Comparison of ENCODE assay signal across 8 mouse cellular contexts in the genomic region with DNA sequence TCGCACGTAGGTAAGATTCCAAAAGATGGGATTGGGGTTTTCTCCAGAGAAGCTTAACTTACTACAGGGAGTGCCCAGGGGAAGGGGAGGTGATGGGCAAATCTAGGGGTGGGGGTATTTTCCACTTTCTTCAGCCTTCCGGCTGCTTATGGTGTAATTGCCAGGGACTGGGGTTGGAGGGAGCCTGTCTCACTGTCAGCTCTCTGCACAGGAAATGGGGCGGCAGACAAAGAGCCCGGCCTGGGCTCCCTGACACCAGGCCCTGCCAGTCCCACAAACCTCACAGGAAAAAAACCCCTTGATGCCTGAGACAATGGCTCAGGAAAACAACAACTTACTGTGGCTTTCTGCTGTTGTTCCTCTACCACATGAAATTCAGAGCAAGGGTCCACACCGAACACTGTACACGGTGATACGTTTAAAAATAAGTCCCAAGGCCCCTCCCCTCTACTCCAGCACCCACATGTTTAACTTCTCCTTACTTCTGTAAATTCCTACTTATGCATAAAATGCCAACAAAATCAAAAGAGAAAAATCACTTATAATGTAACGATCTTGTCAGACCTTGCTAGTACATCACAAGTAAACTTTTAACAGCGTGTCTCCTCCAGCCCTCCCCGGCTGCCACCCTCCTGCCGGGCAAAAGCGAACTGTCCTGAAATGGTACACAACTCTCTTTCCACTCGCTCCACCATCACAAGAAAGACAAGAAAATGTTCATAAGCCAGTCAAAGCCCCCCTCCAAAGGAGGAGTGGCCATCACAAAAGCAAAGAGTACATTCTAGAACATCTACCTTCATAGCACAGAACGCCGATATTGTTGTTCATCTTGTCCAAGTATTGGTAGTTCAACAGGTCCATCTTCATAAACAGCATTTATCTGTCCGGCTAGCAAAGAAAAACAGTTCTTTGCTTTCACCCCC. TPM values are rescaled to one million over a fixed set of nuclear protein-coding genes. Genes with fewer than 3 reads are reported as not detected.
DNase-seq lines count a peak whose midpoint lies in the region; ATAC-seq lines count a peak whose summit lies in the region.

No protein-coding gene starts in this region.

- H3K9me3 ChIP-seq in embryonic facial prominence, embryonic 10.5 days: no peaks in the 10 kb centered on the region
- H3K9me3 ChIP-seq in heart, embryonic 15.5 days (replicated peaks): no peaks in the 10 kb centered on the region
- H3K9me3 ChIP-seq in stomach, embryonic 15.5 days: no peaks in the 10 kb centered on the region

- no peaks in the 10 kb centered on the region for H3K27me3 ChIP-seq in embryonic facial prominence, embryonic 10.5 days (replicated peaks; ENCODE audit: low read depth, poor library complexity, severe bottlenecking)
- no peaks in the 10 kb centered on the region for H3K27me3 ChIP-seq in heart, embryonic 15.5 days
- no peaks in the 10 kb centered on the region for H3K27me3 ChIP-seq in stomach, embryonic 15.5 days (replicated peaks)

- H3K4me3 ChIP-seq in embryonic facial prominence, embryonic 10.5 days: peak overlapping the region; percentile 72
- peak overlapping the region; percentile 76 for H3K4me3 ChIP-seq in heart, embryonic 15.5 days
- H3K4me3 ChIP-seq in stomach, embryonic 15.5 days (replicated peaks): peak overlapping the region; percentile 63

- peaks cover 49% of the 10 kb centered on the region for H3K4me1 ChIP-seq in embryonic facial prominence, embryonic 10.5 days
- H3K4me1 ChIP-seq in heart, embryonic 15.5 days (replicated peaks): peaks cover 39% of the 10 kb centered on the region
- H3K4me1 ChIP-seq in stomach, embryonic 15.5 days: peaks cover 39% of the 10 kb centered on the region

- H3K36me3 ChIP-seq in embryonic facial prominence, embryonic 10.5 days (replicated peaks): peaks cover 15% of the 10 kb centered on the region
- no peaks in the 10 kb centered on the region for H3K36me3 ChIP-seq in heart, embryonic 15.5 days
- no peaks in the 10 kb centered on the region for H3K36me3 ChIP-seq in stomach, embryonic 15.5 days

- peak overlapping the region; percentile 69 for H3K4me2 ChIP-seq in heart, embryonic 15.5 days
- H3K4me2 ChIP-seq in stomach, embryonic 15.5 days: peak overlapping the region; percentile 62

- 8% methylated on average over 17 of the region's 17 CpGs for WGBS in embryonic facial prominence, embryonic 10.5 days
- WGBS in heart, embryonic 15.5 days: under 1% methylated on average over 17 of the region's 17 CpGs
- under 1% methylated on average over 17 of the region's 17 CpGs for WGBS in stomach, embryonic 15.5 days

- peak; percentile 33; the same call in 1 of the 2 replicates for ATAC-seq in heart, embryonic 15.5 days (replicated peaks; ENCODE audit: insufficient number of reproducible peaks, insufficient read depth, low FRiP score, low read depth)
- ATAC-seq in megakaryocyte, adult 5-6 weeks (ENCODE audit: poor library complexity, severe bottlenecking): peak; percentile 31
- ATAC-seq in stomach, embryonic 15.5 days (ENCODE audit: insufficient read depth, low FRiP score, low read depth): no peak

- peak overlapping the region; percentile 94 for H3K27ac ChIP-seq in embryonic facial prominence, embryonic 10.5 days (replicated peaks)
- peak overlapping the region; percentile 88 for H3K27ac ChIP-seq in heart, embryonic 15.5 days
- peak overlapping the region; percentile 87 for H3K27ac ChIP-seq in stomach, embryonic 15.5 days

- peak overlapping the region; percentile 88 for H3K9ac ChIP-seq in heart, embryonic 15.5 days
- H3K9ac ChIP-seq in stomach, embryonic 15.5 days: peak overlapping the region; percentile 69

- peak; percentile 65 to 91 for DNase-seq in adrenal gland, adult (ENCODE audit: inconsistent age in 2 of 2, low spot score in 1 of 2)
- DNase-seq in adrenal gland, postnatal 4 days (ENCODE audit: low spot score in 2 of 2): no peak
- peak; percentile 78 for DNase-seq in embryonic facial prominence, embryonic 10.5 days (ENCODE audit: low spot score)
- peak; percentile 70 for DNase-seq in kidney, postnatal 14 days
- DNase-seq in right cerebral cortex, postnatal 36 days (ENCODE audit: low spot score in 2 of 2): no peak

RNA-seq across cellular contexts. Expression of gene Vgll4, which starts 49.0 kb away (rescaled TPM):
- total RNA-seq in adrenal gland, postnatal 4 days (2021): 10 to 100 TPM; 57.6 to 59.9 TPM
- polyA plus RNA-seq in embryonic facial prominence, embryonic 10.5 days (2016; fragmentation: Nextera tagmentation; extraction: Ambion mirVana): 98.8 and 111 TPM in 2 replicates
- 65.4 and 69.6 TPM in 2 replicates for polyA plus RNA-seq in heart, embryonic 15.5 days (2015; fragmentation: Nextera tagmentation; extraction: Ambion mirVana)
- total RNA-seq in megakaryocyte, adult 5-6 weeks (2015): 9.4 and 9.7 TPM in 2 replicates
- total RNA-seq in megakaryocyte, adult 5-6 weeks (2017): 26.4 and 29.7 TPM in 2 replicates
- 80.5 and 87.0 TPM in 2 replicates for polyA plus RNA-seq in stomach, embryonic 15.5 days (2015; fragmentation: Nextera tagmentation; extraction: Ambion mirVana)

Comparison
In these comparisons a context has a peak if more than half of its experiments do, and no peak if none do; other contexts are left out.
1. DNase-seq: peak in adrenal gland, adult (2 of 2), embryonic facial prominence, embryonic 10.5 days (single experiment) and kidney, postnatal 14 days (single experiment); none in adrenal gland, postnatal 4 days (0 of 2) and right cerebral cortex, postnatal 36 days (0 of 2).
2. Peak in every context shown above with its lines, with median percentiles within 50 percentile points of each other: H3K27ac ChIP-seq and H3K4me3 ChIP-seq.